Mouse (Mus musculus) small intestine, adult 2 months (tissue): Measurements from ENCODE around the gene Gm1110. TPM values are rescaled to one million over a fixed set of nuclear protein-coding genes. Genes with fewer than 3 reads are reported as not detected.

Source experiments
- H3K27ac ChIP-seq: fragments of 200-500 bp; 2 replicates; pipeline ENCODE4 v1.5.1; 2012; ENCODE audit warnings: low read depth, low read length, control low read depth, inconsistent platforms; ENCODE audit not compliant: insufficient read depth
- H3K27me3 ChIP-seq: fragments of 200-500 bp; 2 replicates; pipeline ENCODE4 v1.6.1; 2012; ENCODE audit warnings: mild to moderate bottlenecking, moderate library complexity, low read length, inconsistent platforms; ENCODE audit not compliant: control insufficient read depth, insufficient read depth
- H3K36me3 ChIP-seq: fragments of 200-500 bp; 2 replicates; pipeline ENCODE4 v1.6.1; 2012; ENCODE audit warnings: mild to moderate bottlenecking, low read length, control low read depth, inconsistent platforms; ENCODE audit not compliant: control insufficient read depth, insufficient read depth
- H3K4me1 ChIP-seq: fragments of 200-500 bp; 2 replicates; pipeline ENCODE4 v1.6.1; 2012; ENCODE audit warnings: low read length, inconsistent platforms, mixed read lengths; ENCODE audit not compliant: control insufficient read depth, insufficient read depth, insufficient read length
- H3K4me3 ChIP-seq: fragments of 200-500 bp; 2 replicates; pipeline ENCODE4 v1.5.1; 2012; ENCODE audit warnings: low read depth, mild to moderate bottlenecking, control low read depth, inconsistent platforms, low read length, moderate library complexity
- CTCF ChIP-seq: fragments of 200-500 bp; IDR thresholded peaks from 2 replicates; pipeline ENCODE4 v1.5.1; 2012; ENCODE audit warnings: low read depth, mild to moderate bottlenecking, control low read depth, inconsistent platforms, low read length, moderate library complexity, mixed read lengths; ENCODE audit not compliant: insufficient replicate concordance, insufficient read length; ENCODE audit errors: extremely low read depth
- POLR2A ChIP-seq: fragments of 200-500 bp; IDR thresholded peaks from 2 replicates; pipeline ENCODE4 v1.6.1; 2012; ENCODE audit warnings: low read depth, mild to moderate bottlenecking, control low read depth, inconsistent platforms, low read length, moderate library complexity
- WGBS: fragments of 180-500 bp; shearing (Covaris S2); methylation state at CpG from one replicate; pipeline ENCODE4 v1.1.7; 2018; 5-methylcytosine and 5-hydroxymethylcytosine counted together
- polyA plus RNA-seq: library from polyadenylated mRNA; depleted of rRNA; stranded (reverse); fragments of >200 nt; gene quantifications from 2 replicates; pipeline ENCODE4 v1.2.3, GENCODE M21; 2012; rRNA removed

Gene Gm1110
- polyA plus RNA-seq, 1 experiment = not detected

DNA sequence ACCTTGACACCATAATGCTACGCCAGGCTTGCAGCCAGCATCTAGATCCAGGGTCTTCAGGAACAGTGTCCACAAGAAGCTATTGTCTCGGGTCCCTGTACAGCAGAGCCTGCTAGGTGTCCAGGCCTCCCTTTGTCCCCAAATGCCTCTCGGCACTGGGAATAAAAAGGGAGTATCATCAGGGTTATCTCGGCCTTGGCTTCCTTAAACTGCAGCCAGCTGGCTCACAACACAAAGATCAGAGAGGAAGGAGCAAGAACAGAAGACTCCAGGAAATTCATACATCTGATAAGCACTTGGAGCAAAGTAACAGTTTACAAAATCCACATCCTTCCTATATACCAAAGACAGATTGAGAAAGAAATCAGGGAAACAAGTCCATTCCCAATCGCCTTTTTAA lies 62.2 kb downstream of the Gm1110 start, which contains the start of gene Glb1l3:
Gene Glb1l3, minus strand, starts transcription at position 140 of the 400 bp plus-strand sequence.
- 49% methylated on average over 5 of the region's 5 CpGs for WGBS

DNA sequence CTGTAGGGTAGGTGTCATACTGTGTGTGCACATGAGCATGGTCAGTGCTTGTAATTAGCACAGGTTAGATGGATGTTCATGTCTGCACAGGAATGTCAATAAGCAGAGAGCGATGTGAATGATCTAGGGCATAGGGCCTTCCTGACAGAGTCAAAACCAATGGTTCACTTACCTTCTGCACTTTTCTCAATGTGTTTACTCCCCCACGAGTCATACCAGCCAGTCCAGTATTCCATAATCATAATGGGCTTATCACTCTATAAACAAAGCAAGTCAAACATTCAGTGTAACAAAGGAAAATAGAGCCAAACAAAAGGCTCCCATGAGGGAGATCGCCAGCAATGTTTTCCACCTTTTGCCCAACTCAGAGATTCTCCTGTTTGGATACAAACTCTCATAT lies 91.8 kb downstream of the Gm1110 start:
- no peak overlapping the region for H3K27ac ChIP-seq
- no peaks in the 10 kb centered on the region for H3K4me1 ChIP-seq
- no peak for TF ChIP-seq CTCF
- no peak for TF ChIP-seq POLR2A
- 38% methylated on average over 3 of the region's 3 CpGs for WGBS
- no peak overlapping the region for H3K4me3 ChIP-seq
- no peaks in the 10 kb centered on the region for H3K27me3 ChIP-seq
- no peaks in the 10 kb centered on the region for H3K36me3 ChIP-seq

More for the DNA sequence above, 62.2 kb downstream of the Gm1110 start, which contains the start of gene Glb1l3:
- Histone ChIP-seq H3K36me3 (no peaks in the 10 kb centered on the region), H3K27me3 (no peaks in the 10 kb centered on the region), H3K4me1 (no peaks in the 10 kb centered on the region), H3K27ac (no peak within 1 kb of the TSS), H3K4me3 (no peak within 1 kb of the TSS)
- TF ChIP-seq POLR2A (no peak), CTCF (no peak)

Other genes starting within 250 kb of the Gm1110 start
- not detected in 2 replicates for gene B3gat1, start 189.4 kb downstream of the Gm1110 start, polyA plus RNA-seq
- gene Glb1l2, start 116.6 kb downstream of the Gm1110 start, polyA plus RNA-seq = 0.05 and 0.33 TPM in 2 replicates
- gene Glb1l3, start 62.2 kb downstream of the Gm1110 start, polyA plus RNA-seq = not detected in 2 replicates
- 6.1 and 7.4 TPM in 2 replicates for gene Acad8, start 76.5 kb upstream of the Gm1110 start, polyA plus RNA-seq
- 2.0 and 2.1 TPM in 2 replicates for gene Thyn1, start 76.6 kb upstream of the Gm1110 start, polyA plus RNA-seq
- gene Vps26b, start 107.0 kb upstream of the Gm1110 start, polyA plus RNA-seq = 16.2 and 28.1 TPM in 2 replicates
- 7.6 and 13.2 TPM in 2 replicates for gene Ncapd3, start 107.1 kb upstream of the Gm1110 start, polyA plus RNA-seq
- gene Jam3, start 232.3 kb upstream of the Gm1110 start, polyA plus RNA-seq = 2.9 and 3.5 TPM in 2 replicates